Comparison of ENCODE assay signal across 8 mouse cellular contexts in genomic region chr17:32113523-32114421, GRCm38 (mm10). TPM values are rescaled to one million over a fixed set of nuclear protein-coding genes. Genes with fewer than 3 reads are reported as not detected.
DNase-seq lines count a peak whose midpoint lies in the region; ATAC-seq and TF ChIP-seq lines count a peak whose summit lies in the region.

No protein-coding gene starts in this region.

- H3K9ac ChIP-seq in hindbrain, postnatal 0 days (replicated peaks; ENCODE audit: low read length): peak overlapping the region; percentile 56
- H3K9ac ChIP-seq in limb, embryonic 15.5 days: peak overlapping the region; percentile 42; the same call in 1 of the 2 replicates
- peak overlapping the region; percentile 59 for H3K9ac ChIP-seq in midbrain, embryonic 14.5 days (replicated peaks; ENCODE audit: low read length)
- H3K9ac ChIP-seq in stomach, postnatal 0 days (ENCODE audit: low read length): peak overlapping the region; percentile 41

- ATAC-seq in cerebellum, adult (ENCODE audit: insufficient number of reproducible peaks, low FRiP score, low TSS enrichment): peak; percentile 56; the same call in 1 of the 2 replicates
- ATAC-seq in hindbrain, postnatal 0 days: peak; percentile 60
- no peak for ATAC-seq in limb, embryonic 15.5 days (ENCODE audit: insufficient number of reproducible peaks, low FRiP score, low TSS enrichment, low read depth)
- peak; percentile 35; the same call in 1 of the 2 replicates for ATAC-seq in midbrain, embryonic 14.5 days (ENCODE audit: low FRiP score, low TSS enrichment)
- ATAC-seq in stomach, postnatal 0 days (ENCODE audit: low FRiP score, low TSS enrichment): peak; percentile 44

- H3K9me3 ChIP-seq in hindbrain, postnatal 0 days (ENCODE audit: low read length): no peaks in the 10 kb centered on the region
- H3K9me3 ChIP-seq in limb, embryonic 15.5 days: no peaks in the 10 kb centered on the region
- no peaks in the 10 kb centered on the region for H3K9me3 ChIP-seq in midbrain, embryonic 14.5 days (ENCODE audit: control insufficient read depth, low read length)
- H3K9me3 ChIP-seq in stomach, postnatal 0 days (ENCODE audit: control insufficient read depth, low read length): no peaks in the 10 kb centered on the region

- intact Hi-C loops in gastrocnemius, postnatal 14 days (cut with DNase I; ENCODE audit: low total_unique reads): no loop called here

- no peaks in the 10 kb centered on the region for H3K36me3 ChIP-seq in hindbrain, postnatal 0 days (ENCODE audit: insufficient read depth, low read length)
- H3K36me3 ChIP-seq in limb, embryonic 15.5 days: no peaks in the 10 kb centered on the region
- no peaks in the 10 kb centered on the region for H3K36me3 ChIP-seq in midbrain, embryonic 14.5 days (ENCODE audit: control insufficient read depth, insufficient read depth, low read length)
- H3K36me3 ChIP-seq in stomach, postnatal 0 days (ENCODE audit: control insufficient read depth, insufficient read depth, low read length): no peaks in the 10 kb centered on the region

- TF ChIP-seq EP300 in stomach, postnatal 0 days (optimal IDR thresholded peaks at IDR 0.05): no peak

- peak overlapping the region; percentile 68 for H3K4me2 ChIP-seq in hindbrain, postnatal 0 days (ENCODE audit: low read depth, low read length)
- peak overlapping the region; percentile 95 for H3K4me2 ChIP-seq in limb, embryonic 15.5 days
- H3K4me2 ChIP-seq in midbrain, embryonic 14.5 days (ENCODE audit: low read length): peak overlapping the region; percentile 93
- H3K4me2 ChIP-seq in stomach, postnatal 0 days (replicated peaks; ENCODE audit: low read depth): peak overlapping the region; percentile 78

- peak overlapping the region; percentile 48 for H3K4me3 ChIP-seq in hindbrain, postnatal 0 days (ENCODE audit: low read length)
- peak overlapping the region; percentile 46 for H3K4me3 ChIP-seq in limb, embryonic 15.5 days
- peak overlapping the region; percentile 48 for H3K4me3 ChIP-seq in midbrain, embryonic 14.5 days (replicated peaks; ENCODE audit: low read depth, low read length)
- peak overlapping the region; percentile 42 for H3K4me3 ChIP-seq in stomach, postnatal 0 days (ENCODE audit: low read depth, low read length)

- TF ChIP-seq CTCF in hindbrain, postnatal 0 days (IDR thresholded peaks at IDR 0.05; ENCODE audit: low read depth): no peak
- TF ChIP-seq CTCF in stomach, postnatal 0 days (IDR thresholded peaks at IDR 0.05; ENCODE audit: low read depth): no peak

- WGBS in hindbrain, postnatal 0 days: under 1% methylated on average over 56 of the region's 56 CpGs
- WGBS in limb, embryonic 15.5 days: 2% methylated on average over 56 of the region's 56 CpGs
- under 1% methylated on average over 56 of the region's 56 CpGs for WGBS in midbrain, embryonic 14.5 days
- 4% methylated on average over 56 of the region's 56 CpGs for WGBS in stomach, postnatal 0 days

- no peaks in the 10 kb centered on the region for H3K27me3 ChIP-seq in hindbrain, postnatal 0 days (ENCODE audit: insufficient read depth, low read length)
- H3K27me3 ChIP-seq in limb, embryonic 15.5 days: peaks cover 18% of the 10 kb centered on the region
- H3K27me3 ChIP-seq in midbrain, embryonic 14.5 days (ENCODE audit: control insufficient read depth, insufficient read depth, low read length): no peaks in the 10 kb centered on the region
- no peaks in the 10 kb centered on the region for H3K27me3 ChIP-seq in stomach, postnatal 0 days (ENCODE audit: control insufficient read depth, insufficient read depth, low read length)

- H3K27ac ChIP-seq in hindbrain, postnatal 0 days: peak overlapping the region; percentile 66
- no peak overlapping the region for H3K27ac ChIP-seq in limb, embryonic 15.5 days
- H3K27ac ChIP-seq in midbrain, embryonic 14.5 days (replicated peaks; ENCODE audit: low read depth, low read length): peak overlapping the region; percentile 49; the same call in 1 of the 2 replicates
- 0 out of 2 replicates have a peak overlapping the region, but pooled peaks have one; percentile 8 for H3K27ac ChIP-seq in stomach, postnatal 0 days (replicated peaks)

- peaks cover 6% of the 10 kb centered on the region for H3K4me1 ChIP-seq in hindbrain, postnatal 0 days (ENCODE audit: insufficient read depth, low read length)
- H3K4me1 ChIP-seq in limb, embryonic 15.5 days: peaks cover 36% of the 10 kb centered on the region
- H3K4me1 ChIP-seq in midbrain, embryonic 14.5 days (ENCODE audit: control insufficient read depth, insufficient read depth, low read length): peaks cover 13% of the 10 kb centered on the region
- H3K4me1 ChIP-seq in stomach, postnatal 0 days (replicated peaks; ENCODE audit: control insufficient read depth, insufficient read depth): peaks cover 8% of the 10 kb centered on the region

- DNase-seq in cerebellum, postnatal 4 days (ENCODE audit: low spot score in 2 of 2): no peak
- peak; percentile 54 to 55 for DNase-seq in cerebellum, postnatal 14 days
- DNase-seq in gastrocnemius, postnatal 14 days: peak; percentile 78
- peak; percentile 78 for DNase-seq in hindbrain, postnatal 0 days (ENCODE audit: low spot score)
- DNase-seq in midbrain, embryonic 14.5 days: peak; percentile 78
- peak; percentile 81 for DNase-seq in stomach, postnatal 0 days (ENCODE audit: low spot score)

RNA-seq across cellular contexts. Expression of gene Notch3, which starts 52.9 kb away (rescaled TPM):
- 10 to 100 TPM; 28.5 to 34.6 TPM for total RNA-seq in gastrocnemius, postnatal 14 days (2021)
- total RNA-seq in hindbrain, postnatal 0 days (2014; rRNA removed): 56.3 and 68.1 TPM in 2 replicates
- polyA plus RNA-seq in hindbrain, postnatal 0 days (2015; fragmentation: Nextera tagmentation; extraction: Ambion mirVana): 5.8 and 6.5 TPM in 2 replicates
- polyA plus RNA-seq in limb, embryonic 15.5 days (2015; fragmentation: Nextera tagmentation; extraction: Ambion mirVana): 16.7 and 17.5 TPM in 2 replicates
- 10.5 and 11.2 TPM in 2 replicates for polyA plus RNA-seq in midbrain, embryonic 14.5 days (2014; fragmentation: Nextera tagmentation; extraction: Ambion mirVana)
- 3.9 and 4.0 TPM in 2 replicates for polyA plus RNA-seq in stomach, postnatal 0 days (2015; fragmentation: Nextera tagmentation; extraction: Ambion mirVana)

Comparison
In these comparisons a context has a peak if more than half of its experiments do, and no peak if none do; other contexts are left out.
1. DNase-seq: peak in cerebellum, postnatal 14 days (2 of 2), gastrocnemius, postnatal 14 days (single experiment), hindbrain, postnatal 0 days (single experiment), midbrain, embryonic 14.5 days (single experiment) and stomach, postnatal 0 days (single experiment); none in cerebellum, postnatal 4 days (0 of 2).
2. Peak in every context shown above with its lines, with median percentiles within 50 percentile points of each other: H3K4me2 ChIP-seq, H3K4me3 ChIP-seq and H3K9ac ChIP-seq.